Mouse (Mus musculus) urinary bladder, adult 2 months (tissue): Measurements from ENCODE around the gene Prrc2b. TPM values are rescaled to one million over a fixed set of nuclear protein-coding genes. Genes with fewer than 3 reads are reported as not detected.

ENCODE experiments used
- DNase-seq: peaks from one replicate; pipeline ENCODE4 v3.0.0; 2022; ENCODE audit warnings: low spot score
- polyA plus RNA-seq: library from polyadenylated mRNA; depleted of rRNA; stranded (reverse); fragments of >200 nt; gene quantifications from 2 replicates; pipeline ENCODE4 v1.2.3, GENCODE M21; 2012; rRNA removed

Gene Prrc2b
- 34.1 and 53.6 TPM in 2 replicates for polyA plus RNA-seq

DNA sequence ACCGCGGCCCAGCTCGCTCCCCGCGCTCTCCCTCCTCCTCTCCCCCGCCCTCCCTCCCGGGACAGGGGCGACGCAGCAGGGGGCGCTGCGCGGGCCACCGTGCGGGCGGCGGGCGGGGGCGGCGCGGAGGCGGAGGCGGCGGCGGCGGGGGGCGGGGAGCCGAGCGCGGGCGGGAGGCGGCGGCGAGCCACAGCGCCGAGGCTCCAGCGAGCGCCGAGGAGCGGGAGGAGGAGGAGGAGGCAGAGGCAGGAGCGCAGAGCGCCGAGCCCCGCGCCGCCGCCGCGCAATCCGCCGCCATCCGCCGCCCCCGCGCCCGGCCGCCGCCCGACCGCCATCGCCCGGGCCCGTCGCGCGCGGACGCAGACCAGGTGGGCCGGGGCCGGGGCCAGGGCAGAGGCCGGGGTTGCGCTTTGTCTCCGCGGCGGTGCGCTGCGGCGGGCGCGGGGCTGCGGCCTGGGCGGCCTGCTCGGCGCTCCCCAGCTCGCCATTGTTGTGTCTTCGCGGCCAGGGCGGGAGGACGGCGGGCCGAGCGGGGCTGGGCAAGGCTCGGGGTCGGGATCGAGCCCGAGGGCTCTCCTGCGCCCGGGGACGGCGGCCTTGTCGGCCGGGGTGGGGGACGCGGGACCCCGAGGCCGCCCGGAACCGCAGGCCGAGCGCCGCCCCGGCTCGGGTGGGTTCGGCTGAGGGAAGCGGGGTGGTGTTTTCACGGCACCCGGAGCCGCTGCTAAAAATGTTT, at the start of gene Prrc2b:
TSS of gene Prrc2b (plus strand) at position 159 of the 736 bp plus-strand sequence.
- DNase-seq = peak; percentile 74

DNA sequence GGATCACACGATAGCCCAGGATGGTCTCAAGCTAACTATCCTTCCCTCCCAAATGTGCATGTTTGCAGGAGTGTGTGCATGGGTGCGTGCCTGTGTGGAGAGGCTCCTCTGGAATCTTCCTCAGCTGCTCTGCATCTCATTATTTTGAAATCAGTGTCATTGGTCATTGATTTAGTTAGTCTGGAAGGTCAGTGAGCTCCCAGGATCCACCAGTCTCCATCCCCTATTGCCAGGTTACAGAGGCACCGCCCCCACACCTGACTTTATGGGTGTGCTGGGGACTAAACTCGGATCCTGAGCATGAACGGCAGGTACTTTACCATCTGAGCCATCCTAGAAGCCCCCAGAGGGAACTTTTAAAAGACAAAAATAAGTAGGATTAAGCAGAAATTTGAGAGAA, 47.9 kb upstream of the Prrc2b start:
- no peak for DNase-seq

DNA sequence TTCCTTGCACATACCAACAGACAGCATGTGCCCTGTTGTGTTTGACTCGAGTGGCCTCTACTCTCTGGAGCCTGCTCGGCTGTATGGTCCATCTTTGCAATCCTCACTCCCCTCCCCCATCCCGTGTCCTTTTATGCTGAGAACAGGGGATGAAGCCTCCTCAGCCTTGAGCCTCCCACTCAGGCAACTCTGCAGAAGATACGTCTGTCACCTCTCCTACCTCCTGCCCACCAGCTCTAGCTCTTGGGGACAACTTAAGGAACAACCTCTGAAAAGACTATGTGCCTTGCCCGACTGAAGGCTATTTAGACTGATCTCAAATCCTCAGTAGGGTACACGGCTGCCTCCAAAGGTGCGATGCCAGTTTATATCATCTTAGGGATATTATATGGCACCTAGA, 47.3 kb upstream of the Prrc2b start:
- DNase-seq = no peak

DNA sequence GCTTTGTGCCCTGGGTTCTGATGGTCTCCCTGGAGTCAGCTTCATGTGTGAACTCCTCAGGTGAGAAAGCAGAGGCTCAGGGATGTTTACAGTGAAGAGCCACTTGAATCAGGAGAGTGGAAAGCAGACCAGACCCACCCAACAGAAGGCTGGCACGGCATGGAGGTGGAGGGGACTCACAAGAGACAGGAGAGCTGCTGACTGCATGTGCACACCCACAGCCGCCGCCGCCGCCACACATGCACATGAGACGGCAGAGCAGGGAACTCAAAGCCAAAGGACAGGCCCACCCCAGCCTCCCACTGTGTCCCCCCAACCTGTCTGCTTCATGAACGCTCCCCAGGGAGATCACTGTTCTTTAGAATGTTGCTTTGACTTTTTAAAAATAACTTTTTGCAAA, 46.8 kb upstream of the Prrc2b start:
- DNase-seq = no peak

DNA sequence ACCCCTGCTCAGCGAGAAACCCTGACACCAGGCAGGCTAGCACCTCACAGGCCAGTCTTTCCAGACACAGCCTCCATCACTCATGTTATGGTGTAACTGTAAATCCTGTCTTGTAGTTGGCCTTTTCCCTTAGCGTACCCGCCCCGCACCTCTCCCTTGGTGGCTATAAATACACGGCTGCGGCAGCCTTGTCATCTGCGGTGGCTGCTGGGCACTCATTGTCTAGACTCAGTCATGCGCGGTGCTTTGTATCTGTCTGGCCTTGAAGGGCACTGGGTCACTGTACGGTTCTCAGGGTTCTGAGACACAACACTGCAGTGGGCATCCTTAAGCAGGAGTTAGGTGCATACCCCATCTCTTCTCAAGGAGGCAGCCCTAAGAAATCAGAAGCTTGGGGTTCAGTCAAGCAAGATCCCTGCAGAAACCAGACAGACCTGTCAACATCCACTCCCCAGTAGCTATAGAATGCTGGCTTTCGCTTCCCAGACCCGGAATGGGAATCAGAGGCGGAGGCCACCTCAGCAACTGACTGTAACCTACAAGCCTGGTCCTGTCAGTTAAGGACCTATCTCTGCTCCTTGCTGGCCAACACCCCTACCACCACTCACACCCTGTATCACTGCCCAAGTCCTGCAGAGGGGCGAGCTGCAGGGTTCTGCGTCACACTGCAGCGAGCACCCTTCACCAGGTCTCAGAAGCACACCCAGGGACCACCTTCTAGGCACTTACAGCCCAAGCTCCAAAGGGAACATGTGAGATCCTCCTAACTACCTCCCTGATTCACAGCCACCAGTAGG, 45.6 kb upstream of the Prrc2b start:
- DNase-seq = no peak

DNA sequence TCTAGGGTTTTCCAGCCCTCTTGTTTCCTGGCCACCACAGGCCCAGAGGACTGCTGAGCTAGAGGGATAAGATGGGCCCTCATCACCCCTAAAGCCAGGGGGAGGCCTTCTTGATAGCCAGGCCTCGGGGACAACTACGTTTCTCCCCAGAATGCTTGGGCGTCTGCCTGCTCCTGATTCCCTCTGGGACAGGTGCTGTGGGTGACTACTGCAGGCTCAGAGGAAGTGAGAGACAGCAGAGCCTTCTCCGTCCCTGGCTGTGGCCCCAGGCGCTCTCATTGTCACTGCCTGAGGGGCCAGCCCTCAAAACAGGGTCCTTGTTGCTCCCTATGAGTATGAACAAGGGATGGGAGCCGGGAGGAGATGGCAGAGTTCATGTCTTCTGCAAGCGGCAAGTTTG, 45.0 kb upstream of the Prrc2b start:
- DNase-seq = no peak

DNA sequence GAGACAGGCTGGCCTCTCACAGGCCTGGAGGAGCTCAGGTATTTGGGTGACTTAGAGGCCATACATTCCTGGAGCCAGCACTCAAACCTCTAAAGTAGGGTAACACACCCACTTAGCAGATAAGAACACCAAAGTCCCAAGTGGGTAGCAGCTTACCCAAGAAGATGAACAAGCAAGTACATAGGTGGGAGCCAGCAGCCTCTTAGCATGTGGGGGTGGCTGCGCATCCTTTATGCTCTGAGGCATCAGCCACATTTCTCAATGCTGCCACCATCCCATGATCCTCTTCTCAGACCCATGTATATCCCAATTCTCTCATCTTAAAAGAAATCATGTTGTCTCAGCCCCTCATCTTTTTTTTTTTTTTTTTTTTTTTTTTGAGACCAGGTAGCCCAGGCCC, 39.6 kb upstream of the Prrc2b start:
- no peak for DNase-seq

DNA sequence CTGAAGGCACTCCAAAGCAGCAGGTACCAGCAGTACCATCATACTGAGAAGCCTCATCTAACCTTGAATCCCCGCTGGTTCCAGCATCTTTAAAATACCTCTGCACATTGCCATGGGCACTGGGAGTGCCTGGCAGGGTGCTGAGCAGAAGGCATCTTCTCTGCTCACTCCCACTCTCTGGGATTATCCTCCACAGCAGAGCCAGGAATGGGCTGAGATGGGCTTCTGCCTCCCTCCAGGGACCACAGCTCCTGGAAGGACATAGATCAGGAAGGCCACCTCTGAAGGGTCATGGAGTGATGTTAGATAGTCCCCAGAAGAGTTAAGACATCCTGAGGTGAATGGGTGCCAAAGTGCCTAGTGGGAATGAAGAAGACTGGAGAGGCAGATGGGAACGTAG, 38.3 kb upstream of the Prrc2b start:
- DNase-seq = no peak

DNA sequence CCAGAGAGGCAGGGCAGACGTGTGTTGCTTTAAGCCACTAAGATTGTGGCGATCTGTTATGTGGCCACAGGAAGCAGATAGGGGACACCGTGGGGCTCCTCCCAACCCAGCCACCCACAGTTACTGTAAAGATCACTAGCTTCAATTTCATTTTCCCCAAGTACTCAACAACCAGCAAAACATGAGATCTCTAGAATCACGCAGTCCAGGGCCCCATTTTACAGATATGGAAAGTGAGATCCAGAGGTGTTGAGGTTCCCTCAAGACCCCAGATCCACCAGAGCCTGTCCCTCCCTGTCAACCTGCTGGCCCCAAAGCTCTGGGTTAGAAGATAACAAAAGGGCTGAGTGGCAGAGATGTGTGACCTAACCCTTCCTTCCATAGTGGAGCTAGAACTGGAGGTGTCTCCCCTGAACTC, 35.0 kb upstream of the Prrc2b start:
- no peak for DNase-seq

DNA sequence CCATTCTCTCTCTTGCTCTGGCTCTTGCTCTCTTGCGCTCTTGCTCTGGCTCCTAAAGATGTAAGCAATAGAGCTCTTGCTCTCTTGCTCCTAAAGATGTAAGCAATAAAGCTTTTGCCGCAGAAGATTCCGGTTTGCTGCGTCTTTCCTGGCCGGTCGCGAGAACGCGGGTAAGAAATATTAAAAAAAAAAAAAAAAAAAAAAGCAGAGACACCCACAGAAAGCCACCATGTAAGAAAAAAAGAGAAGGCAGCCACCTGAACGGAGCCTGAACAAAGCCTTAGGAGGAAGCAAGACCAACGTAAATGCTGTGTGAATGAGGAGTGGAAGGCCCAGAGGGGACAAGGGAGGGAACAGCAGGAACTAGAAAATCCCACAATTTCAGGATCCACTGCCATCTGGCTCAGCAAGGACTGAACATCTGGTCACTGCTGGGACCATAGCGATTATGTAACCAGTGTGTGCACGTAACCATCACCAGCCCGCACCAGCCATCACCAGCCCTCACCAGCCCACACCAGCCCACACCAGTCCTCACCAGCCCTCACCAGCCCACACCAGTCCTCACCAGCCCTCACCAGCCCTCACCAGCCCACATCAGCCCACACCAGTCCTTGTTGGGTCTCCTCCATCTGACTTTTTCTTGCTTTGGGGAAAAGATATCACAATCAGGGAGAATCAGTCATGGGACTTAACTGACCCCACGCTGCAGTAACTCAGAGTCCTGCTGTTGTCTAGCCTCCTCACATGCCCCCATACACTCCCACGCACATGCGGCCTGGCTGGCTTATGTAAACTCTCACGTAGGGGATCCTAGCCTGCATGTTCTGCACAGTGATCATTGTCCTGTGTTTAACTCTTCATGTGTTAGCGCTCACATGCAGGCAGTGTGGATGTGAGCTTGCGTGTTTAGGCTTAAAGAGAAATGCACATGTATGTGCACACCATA, 30.8 kb upstream of the Prrc2b start:
- DNase-seq = no peak

DNA sequence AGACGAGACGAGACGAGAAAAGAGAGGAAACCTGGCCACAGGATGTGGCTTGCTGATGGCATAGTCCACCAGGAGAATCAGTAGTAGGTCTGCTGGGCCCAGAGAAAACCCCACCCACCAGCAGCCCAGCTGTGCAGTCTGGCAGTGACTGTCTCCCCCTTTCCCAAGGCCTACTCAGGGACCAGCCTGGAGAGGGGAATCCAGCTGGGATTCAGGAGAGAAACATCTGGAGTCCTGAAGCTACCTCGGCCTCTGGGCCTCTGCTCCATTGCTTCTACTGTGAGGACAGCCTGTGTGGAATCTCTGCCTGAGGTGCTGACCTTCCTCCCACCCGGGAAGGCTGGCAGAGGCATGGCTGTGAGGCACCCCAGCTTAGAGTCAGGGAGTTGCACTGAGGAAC, 29.7 kb upstream of the Prrc2b start:
- DNase-seq = no peak

DNA sequence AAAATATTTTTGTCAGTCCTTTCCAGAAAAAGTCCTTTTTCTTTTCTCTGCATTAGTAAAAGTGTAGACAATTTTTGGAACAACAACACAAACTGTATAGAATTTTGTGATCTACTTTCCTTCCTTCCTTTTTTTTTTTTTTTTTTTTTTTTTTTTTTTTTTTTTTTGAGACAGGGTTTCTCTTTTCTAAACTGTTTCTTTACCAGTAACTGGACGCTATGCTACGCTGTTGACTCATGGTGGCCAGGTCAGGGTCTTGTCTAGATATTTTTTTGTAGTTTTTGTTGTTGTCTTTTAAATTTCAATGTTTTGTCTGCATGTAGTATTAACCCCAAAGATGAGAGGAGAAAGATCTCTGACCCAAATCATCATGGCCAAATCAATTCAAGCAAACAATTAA, 29.1 kb upstream of the Prrc2b start:
- no peak for DNase-seq

DNA sequence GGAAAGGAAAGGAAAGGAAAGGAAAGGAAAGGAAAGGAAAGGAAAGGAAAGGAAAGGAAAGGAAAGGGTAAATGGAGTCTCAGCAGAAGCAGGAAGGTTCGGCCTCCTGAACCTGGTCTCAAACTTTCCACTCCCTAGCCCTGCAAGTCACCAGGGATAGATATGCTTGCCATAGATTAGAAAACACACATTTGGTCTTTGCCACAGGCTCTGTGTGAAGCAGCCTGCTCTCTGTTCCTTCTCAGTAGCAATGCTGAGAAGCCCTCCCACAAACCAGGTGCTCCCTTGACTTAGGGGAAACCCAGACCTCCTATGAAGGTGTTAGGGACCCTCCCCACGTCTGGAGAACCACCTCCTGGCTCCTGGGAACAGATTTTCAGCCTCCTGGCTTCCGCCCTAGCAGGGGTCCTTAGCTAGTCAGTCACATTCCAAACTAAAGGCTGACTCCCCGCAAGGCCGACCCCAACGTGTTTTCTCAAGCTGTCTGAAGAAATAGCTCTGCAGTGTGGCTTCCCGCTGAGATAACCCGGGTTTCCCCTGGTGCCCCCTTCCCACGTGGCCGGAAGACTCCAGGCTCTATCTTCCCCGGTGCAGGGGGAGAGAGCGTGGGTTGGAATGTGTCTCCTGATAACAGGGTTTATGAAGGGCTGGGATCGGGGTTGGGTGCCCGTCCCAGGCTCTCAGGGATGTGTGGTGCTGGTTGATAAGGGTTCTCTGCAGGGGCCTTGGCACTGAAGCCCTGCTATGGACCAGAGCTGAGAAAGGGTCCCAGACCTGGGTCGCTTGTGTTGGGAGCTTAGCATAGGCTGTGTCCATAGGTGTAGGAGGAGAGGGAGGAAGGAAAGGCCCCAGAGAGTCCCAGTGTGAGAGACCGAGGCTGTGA, 23.0 kb upstream of the Prrc2b start:
- DNase-seq = no peak

DNA sequence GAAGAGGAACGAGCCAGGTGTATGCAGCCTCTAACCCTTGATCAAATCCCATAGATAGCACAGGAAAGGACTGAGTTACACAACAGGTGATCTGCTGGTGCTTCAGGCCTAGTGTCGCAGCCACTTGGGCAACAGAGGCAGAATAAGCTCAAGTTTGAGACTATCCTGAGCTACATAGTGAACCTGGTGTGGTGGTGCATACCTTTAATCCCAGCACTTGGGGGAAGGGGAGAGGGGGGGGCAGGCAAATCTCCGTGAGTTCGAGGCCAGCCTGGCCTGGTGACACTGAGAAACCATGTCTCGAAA, 22.4 kb upstream of the Prrc2b start:
- no peak for DNase-seq

DNA sequence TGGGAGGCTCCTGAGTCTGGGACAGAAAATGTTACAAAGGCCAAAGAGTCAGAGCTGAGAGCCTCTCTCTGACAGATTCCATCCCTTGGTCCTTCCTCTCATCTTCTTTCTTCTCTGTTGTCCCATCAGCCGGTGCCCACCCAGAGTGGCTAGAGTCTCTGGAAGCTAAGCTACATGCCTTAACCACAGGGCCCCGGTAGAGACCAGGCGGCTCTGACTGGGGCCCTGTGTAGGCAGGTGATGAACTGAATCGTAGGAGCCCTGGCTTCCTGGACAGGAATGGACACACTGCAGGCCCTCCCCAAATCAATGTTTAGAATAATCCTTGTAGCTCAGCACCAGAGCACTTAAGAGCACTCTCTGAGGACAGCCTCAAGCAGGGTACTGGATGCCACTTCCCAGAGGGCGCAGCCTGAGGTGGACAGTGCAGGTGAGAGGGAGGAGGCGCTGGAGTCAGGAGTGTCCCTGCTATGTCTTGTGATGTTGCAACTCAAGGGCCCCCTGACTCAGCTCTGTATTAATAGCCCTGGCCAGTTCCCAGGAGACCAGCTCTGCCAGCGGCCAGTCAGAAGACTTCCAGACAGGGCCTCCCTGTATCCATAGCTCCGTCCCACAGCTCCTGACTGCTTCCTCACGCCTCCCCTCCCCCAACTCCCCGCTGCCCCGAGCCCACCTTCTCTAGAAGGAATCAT, 21.4 kb upstream of the Prrc2b start:
- no peak for DNase-seq

DNA sequence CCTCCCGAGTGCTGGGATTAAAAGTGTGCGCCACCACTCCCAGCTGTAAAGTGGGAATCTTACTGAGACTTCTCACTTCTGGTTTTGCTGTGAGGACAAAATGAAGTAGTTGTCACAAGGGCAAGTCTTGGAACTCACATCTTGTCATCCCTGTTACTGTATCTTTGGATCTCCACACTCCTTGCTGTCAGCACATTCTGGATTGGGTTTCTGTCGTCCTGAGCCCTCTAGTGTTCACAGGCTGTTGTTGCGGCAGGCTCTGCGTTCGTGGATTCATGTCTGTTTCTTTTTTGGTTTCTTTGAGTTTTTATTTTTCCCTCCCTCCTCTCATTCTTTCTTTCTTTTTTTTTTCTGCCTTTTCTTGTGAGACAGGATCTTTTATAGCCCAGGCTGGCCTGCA, 20.4 kb upstream of the Prrc2b start:
- DNase-seq = no peak

DNA sequence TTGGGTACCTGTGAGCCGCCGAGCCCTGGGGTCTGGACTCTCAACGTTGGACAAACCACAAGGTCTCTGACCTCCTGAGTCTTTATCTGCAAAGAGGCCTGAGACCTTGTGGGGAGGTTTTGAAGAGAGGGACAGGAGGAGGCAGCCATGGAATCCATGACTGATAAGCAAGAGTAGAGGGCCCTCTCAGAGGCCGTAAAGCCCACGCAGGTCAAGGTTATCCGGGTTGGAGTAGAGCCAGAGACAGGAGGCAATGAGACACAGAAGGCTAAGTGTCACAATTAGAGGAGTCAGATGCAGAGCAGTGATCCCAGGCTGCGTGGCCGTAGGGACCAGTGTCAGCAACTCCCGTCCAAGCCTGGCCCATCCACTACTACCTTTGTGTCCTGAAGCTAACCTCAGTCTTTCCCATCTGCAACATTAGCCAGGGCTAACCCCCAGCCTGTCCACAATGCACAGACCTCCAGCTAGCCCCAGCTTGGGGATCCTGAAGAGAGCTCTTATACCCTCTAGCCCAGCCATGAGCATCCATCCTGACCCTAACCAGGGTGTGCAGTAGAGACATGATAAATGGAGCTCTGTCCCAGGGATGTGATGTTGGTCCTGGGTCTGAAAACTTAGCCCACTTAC, 19.6 kb upstream of the Prrc2b start:
- DNase-seq = no peak

DNA sequence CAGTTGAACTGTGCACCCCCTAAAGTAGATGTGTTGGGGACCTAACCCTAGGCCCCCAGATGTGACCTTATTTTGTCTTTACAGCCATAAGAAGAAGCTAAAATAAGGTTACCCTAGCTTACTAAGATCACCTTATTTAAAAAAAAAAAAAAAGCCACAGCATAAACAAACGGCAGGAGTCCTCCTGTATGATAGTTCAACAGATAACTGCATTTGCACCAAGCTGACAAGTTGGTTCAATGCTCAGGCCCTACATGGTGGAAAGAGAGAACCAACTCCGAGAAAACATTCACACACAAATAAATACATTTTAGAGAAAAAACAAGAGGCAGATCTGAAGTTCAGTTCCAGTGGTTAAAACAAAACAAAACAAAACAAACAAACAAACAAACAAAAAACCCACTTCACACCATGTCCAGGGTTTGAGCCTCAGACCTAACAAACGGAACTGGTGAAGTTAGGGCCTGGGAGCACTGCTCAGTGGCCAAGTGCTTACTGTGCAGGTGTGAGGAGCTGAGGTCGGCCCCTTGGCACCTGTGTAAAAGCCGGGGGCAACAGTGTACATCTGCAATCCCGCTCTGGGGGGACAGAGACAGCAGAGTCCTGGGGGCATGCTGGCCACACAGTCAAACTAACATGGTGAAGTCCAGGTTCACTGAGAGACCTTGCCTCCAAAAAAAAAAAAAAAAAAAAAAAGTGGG, 18.9 kb upstream of the Prrc2b start:
- no peak for DNase-seq

DNA sequence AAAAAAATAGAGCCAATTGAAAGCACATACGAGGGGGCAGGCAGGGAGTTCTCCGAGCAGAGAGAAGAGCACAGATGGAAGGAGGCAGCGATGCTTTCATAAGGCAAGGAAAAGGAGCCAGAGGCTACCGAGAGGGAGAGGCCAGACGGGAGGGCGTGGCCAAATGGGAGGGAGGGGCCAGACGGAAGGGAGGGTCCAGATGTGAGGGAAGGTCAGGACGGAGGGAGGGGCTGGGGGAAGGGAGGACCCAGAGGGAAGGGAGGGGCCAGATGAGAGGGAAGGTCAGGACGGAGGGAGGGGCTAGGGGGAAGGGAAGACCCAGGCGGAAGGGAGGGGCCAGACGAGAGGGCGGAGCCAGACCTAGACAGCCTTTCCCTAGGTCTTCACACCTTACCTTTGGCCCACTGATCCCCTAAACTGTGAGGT, 18.3 kb upstream of the Prrc2b start:
- no peak for DNase-seq

DNA sequence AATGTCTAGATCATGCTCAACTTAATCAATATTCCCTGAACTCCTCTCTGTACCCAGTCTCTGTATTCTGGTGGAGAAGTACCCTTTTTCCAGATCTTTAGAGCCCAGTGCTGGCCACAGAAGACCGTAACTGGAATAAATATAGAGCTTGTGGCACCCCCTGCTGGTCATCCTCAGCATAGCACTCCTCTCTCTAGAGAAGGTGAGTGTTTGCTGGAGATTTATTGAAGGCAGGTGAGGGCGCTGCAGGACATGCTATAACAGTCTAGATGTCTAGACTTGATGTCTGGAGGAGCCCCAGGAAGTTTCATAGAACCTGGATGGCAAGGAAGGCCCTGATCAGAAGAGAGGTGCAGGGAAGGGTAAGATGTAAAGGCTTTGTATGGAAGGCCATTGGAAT, 16.8 kb upstream of the Prrc2b start:
- peak; percentile 70 for DNase-seq
